Mouse (Mus musculus): ENCODE measurements around the gene Pygb. TPM values are rescaled to one million over a fixed set of nuclear protein-coding genes. Genes with fewer than 3 reads are reported as not detected.

Gene Pygb
- total RNA-seq (2023): 15.7 and 17.9 TPM in 2 replicates

GRCm38 (mm10) chr2:150786251-150787180 is at the start of gene Pygb:
Gene Pygb, plus strand, starts transcription at chr2:150786735.

DNA sequence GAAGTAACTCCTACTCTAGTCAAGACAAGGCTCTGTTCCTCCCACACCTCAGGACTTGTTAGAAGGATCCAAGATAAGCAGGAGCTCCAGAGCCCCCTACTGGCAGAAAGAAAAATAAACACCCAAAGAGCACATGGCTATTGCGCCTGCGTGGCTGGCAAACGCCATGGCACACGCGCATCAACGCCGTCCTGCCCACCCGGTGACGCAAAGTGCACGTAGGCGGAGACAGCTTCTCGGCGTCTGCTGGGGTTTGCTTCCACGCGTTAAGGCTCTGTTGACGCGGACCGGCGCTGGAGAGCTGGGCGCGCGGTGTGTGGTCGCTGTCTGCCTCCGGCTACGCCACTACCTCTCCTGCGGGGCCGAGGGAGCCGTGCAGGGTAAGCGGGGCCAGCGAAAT is 37.7 kb upstream of the Pygb start, which contains the start of gene Entpd6:
TSS of gene Entpd6 (plus strand) at position 189 of the 400 bp plus-strand sequence.

Other genes with a start within 250 kb of the Pygb start
- 11.9 and 13.8 TPM in 2 replicates for gene Cst7, start 216.3 kb upstream of the Pygb start, total RNA-seq (2023)
- 41.8 and 55.5 TPM in 2 replicates for gene Apmap, start 178.2 kb upstream of the Pygb start, total RNA-seq (2023)
- 2.9 and 3.4 TPM in 2 replicates for gene Acss1, start 118.2 kb upstream of the Pygb start, total RNA-seq (2023)
- not detected in 2 replicates for gene Vsx1, start 97.4 kb upstream of the Pygb start, total RNA-seq (2023)
- 3.7 and 4.8 TPM in 2 replicates for gene Entpd6, start 37.7 kb upstream of the Pygb start, total RNA-seq (2023)
- gene Abhd12, start 118.0 kb downstream of the Pygb start, total RNA-seq (2023): 19.9 and 20.4 TPM in 2 replicates
- 10.6 and 13.4 TPM in 2 replicates for gene Gins1, start 118.7 kb downstream of the Pygb start, total RNA-seq (2023)

All from neutrophil, adult 65 days (primary cell).